Mouse (Mus musculus) hindbrain, embryonic 11.5 days (tissue): ENCODE results near the gene Adtrp. TPM values are rescaled to one million over a fixed set of nuclear protein-coding genes. Genes with fewer than 3 reads are reported as not detected.

Source experiments
- ATAC-seq: fragments of 200-750 bp; cut with Nextera tagmentation; 2 replicates; pipeline ENCODE4 v1.8.0; 2017; ENCODE audit warnings: mild to moderate bottlenecking, moderate TSS enrichment, moderate library complexity; ENCODE audit not compliant: low FRiP score
- DNase-seq: peaks from one replicate; pipeline ENCODE4 v3.0.0-alpha.2; 2015; ENCODE audit warnings: low spot score
- H3K27ac ChIP-seq: fragments of 300-500 bp; sonication (generic); 2 replicates; pipeline ENCODE4 v1.5.1; 2014; ENCODE audit warnings: mild to moderate bottlenecking, low read depth, low read length
- H3K27me3 ChIP-seq: fragments of 300-500 bp; sonication (generic); 2 replicates; pipeline ENCODE4 v1.6.1; 2014; ENCODE audit warnings: mild to moderate bottlenecking, low read length, moderate library complexity, mixed read lengths; ENCODE audit not compliant: control insufficient read depth, insufficient read depth
- H3K36me3 ChIP-seq: fragments of 300-500 bp; sonication (generic); 2 replicates; pipeline ENCODE4 v1.6.1; 2014; ENCODE audit warnings: mild to moderate bottlenecking, low read length, moderate library complexity, mixed read lengths; ENCODE audit not compliant: control insufficient read depth, insufficient read depth
- H3K4me1 ChIP-seq: fragments of 300-500 bp; sonication (generic); replicated peaks from 2 replicates; pipeline ENCODE4 v1.6.1; 2014; ENCODE audit warnings: low read length, mixed read lengths; ENCODE audit not compliant: control insufficient read depth, insufficient read depth
- H3K4me2 ChIP-seq: fragments of 300-500 bp; sonication (generic); replicated peaks from 2 replicates; pipeline ENCODE4 v1.6.1; 2014; ENCODE audit warnings: mild to moderate bottlenecking, low read depth, low read length
- H3K4me3 ChIP-seq: fragments of 300-500 bp; sonication (generic); 2 replicates; pipeline ENCODE4 v1.5.1; 2014; ENCODE audit warnings: low read depth, low read length
- H3K9ac ChIP-seq: fragments of 300-500 bp; sonication (generic); 2 replicates; pipeline ENCODE4 v1.6.1; 2014; ENCODE audit warnings: low read depth, low read length
- H3K9me3 ChIP-seq: fragments of 300-500 bp; sonication (generic); 2 replicates; pipeline ENCODE4 v1.6.1; 2016; ENCODE audit warnings: low read length; ENCODE audit not compliant: control insufficient read depth
- WGBS: fragments of 180-500 bp; shearing (Covaris S2); extraction: QIAGEN DNeasy Blood & Tissue Kit; methylation state at CpG from one replicate; pipeline ENCODE4 v1.1.7; 2014; 5-methylcytosine and 5-hydroxymethylcytosine counted together
- polyA plus RNA-seq: library from polyadenylated mRNA; unstranded; fragments of >200 nt; fragmentation: Nextera tagmentation; extraction: Ambion mirVana; gene quantifications from 2 replicates; pipeline ENCODE4 v1.2.1, GENCODE M21; 2014

The Adtrp gene
- polyA plus RNA-seq, 1 experiment from 2014 or later = not detected

DNA sequence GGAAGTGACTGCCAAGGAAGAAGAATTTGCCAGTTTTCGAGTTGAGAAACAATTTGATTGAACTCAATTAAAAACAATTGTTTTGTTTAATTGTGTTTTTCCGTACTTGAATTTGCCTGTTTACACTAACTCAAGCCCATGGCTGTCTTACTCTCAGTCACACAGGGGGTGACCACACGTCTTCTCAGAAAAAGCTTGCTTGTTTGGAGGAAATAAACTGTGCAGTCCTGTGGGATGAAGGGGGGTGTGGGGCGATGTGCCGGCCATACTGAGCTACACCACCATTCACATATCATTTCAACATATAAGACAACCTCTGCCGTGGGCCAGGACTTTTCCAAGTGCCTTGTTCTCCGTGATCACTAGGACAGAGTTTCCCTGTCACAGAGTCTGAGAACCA lies 25.2 kb upstream of the Adtrp start:
- 78% methylated on average over 7 of the region's 7 CpGs for WGBS
- Histone ChIP-seq H3K4me1 (no peaks in the 10 kb centered on the region), H3K9me3 (no peaks in the 10 kb centered on the region), H3K9ac (no peak overlapping the region), H3K36me3 (no peaks in the 10 kb centered on the region), H3K27ac (no peak overlapping the region), H3K4me2 (no peak overlapping the region), H3K27me3 (no peaks in the 10 kb centered on the region), H3K4me3 (no peak overlapping the region)
- ATAC-seq = no peak
- no peak for DNase-seq

- ATAC-seq (no peak), DNase-seq (no peak)
- WGBS = 55% methylated on average over 8 of the region's 8 CpGs
- H3K27ac ChIP-seq = no peak overlapping the region
- no peak overlapping the region for H3K9ac ChIP-seq
- no peak overlapping the region for H3K4me2 ChIP-seq
- H3K27me3 ChIP-seq = no peaks in the 10 kb centered on the region
- H3K9me3 ChIP-seq = no peaks in the 10 kb centered on the region
- H3K4me3 ChIP-seq = no peak overlapping the region
- no peaks in the 10 kb centered on the region for H3K36me3 ChIP-seq
- H3K4me1 ChIP-seq = no peaks in the 10 kb centered on the region
Observed at GRCm38 (mm10) chr13:41872161-41872562, 24.7 kb upstream of the Adtrp start.

DNA sequence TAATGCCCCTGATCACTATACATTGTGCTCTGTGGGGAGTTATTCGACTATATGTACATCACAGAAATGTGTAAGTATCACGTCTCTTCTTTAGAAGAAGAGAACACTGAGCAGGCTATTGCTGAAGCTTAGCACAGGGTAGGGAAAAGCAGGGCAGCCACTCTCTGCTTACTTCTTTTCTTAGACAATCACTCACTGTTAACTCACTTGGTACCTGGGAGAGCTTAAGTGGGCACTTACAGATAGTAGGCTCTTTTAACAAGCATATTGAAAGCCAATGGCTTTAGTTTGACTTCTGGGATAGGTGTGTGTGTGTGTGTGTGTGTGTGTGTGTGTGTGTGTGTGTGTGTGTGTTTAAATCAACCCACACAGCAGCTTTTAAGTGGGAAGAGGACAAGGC lies 20.0 kb upstream of the Adtrp start:
- no peak overlapping the region for H3K27ac ChIP-seq
- no peak overlapping the region for H3K9ac ChIP-seq
- DNase-seq = no peak
- no peaks in the 10 kb centered on the region for H3K27me3 ChIP-seq
- no peak overlapping the region for H3K4me3 ChIP-seq
- ATAC-seq = no peak
- WGBS = 93% methylated on average over 2 of the region's 2 CpGs
- H3K9me3 ChIP-seq = no peaks in the 10 kb centered on the region
- no peaks in the 10 kb centered on the region for H3K4me1 ChIP-seq
- no peak overlapping the region for H3K4me2 ChIP-seq
- no peaks in the 10 kb centered on the region for H3K36me3 ChIP-seq

DNA sequence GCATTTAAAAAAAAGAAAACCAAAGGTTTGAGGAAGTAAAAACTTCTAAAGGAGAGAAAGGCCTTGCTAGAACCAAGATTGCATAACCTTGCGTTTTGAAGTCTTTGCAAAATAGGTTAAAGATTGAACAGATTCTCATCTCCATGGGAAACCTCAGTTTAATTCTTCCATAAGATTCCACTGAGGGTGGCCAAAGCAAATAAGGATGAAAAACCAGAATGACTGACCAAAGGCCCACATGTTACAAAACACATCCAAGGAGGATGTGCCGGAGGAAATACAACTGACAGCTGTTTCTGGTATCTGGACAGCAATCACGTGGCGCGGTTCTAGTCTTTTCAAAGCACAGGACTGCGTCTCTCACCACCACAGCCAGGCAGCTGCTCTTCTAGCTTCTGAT lies 18.1 kb upstream of the Adtrp start:
- Histone ChIP-seq H3K4me2 (no peak overlapping the region), H3K36me3 (no peaks in the 10 kb centered on the region), H3K27ac (no peak overlapping the region), H3K9me3 (no peaks in the 10 kb centered on the region), H3K4me3 (no peak overlapping the region), H3K4me1 (no peaks in the 10 kb centered on the region), H3K9ac (no peak overlapping the region), H3K27me3 (no peaks in the 10 kb centered on the region)
- no peak for ATAC-seq
- DNase-seq = no peak
- WGBS = 83% methylated on average over 6 of the region's 6 CpGs

DNA sequence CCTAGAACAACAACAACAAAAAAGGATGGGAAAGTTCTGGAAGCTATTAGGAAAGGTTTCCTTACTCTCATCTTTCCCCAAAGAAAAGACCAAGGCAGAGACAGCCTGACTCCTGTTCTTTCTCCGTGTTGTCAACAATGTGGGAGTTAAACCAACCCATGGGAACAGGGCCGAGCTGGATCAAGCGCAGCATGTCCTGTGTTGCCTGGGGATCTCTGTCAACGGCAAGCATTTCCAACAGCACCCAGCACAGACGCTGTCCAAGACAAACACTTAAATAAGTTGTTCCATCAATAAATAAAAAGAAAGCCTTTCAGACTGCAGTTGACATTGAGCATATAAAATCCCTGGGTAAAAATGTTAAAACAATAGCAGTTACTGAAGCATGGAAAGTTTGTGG lies 17.6 kb upstream of the Adtrp start:
- no peak overlapping the region for H3K4me3 ChIP-seq

DNA sequence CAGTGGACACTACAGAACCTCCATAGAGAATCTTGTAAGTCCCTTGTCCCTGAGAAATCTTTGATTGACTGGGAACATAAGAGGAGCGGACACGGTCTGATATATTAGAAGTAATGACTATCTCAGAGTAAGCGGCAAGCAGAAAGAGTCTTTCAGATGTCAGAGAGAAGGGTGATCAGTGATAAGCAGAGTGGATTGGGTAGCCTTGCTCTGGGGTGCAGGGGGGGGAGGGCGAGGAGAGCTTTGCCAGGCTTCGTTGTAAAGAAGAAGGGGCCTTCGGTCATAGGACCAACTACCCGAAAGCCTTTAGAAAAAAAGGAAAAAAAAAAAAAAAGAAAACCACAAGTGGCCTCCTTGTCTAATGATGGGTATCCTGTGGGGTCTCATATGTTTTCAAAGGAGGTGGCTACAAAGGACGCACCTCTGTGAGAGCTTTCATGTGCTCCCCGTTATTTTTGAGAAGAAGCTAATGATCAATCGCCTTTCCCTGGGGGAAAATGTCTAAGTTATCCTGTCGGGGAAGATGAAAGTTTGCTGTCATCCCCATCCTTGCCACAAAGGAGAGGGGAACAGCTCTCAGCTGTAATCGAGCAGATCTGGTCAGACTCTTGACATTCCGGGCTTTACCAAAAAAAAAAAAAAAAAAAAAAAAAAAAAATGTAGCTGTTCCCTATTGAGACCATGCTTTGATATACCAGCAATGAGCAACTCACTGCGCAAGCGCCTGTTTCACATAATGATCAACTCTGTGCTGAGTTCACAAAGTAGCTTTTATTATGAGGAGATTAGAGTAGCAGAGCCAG lies 13.3 kb upstream of the Adtrp start:
- Histone ChIP-seq H3K4me2 (no peak overlapping the region), H3K9me3 (no peaks in the 10 kb centered on the region), H3K4me3 (no peak overlapping the region), H3K9ac (no peak overlapping the region), H3K4me1 (no peaks in the 10 kb centered on the region), H3K36me3 (no peaks in the 10 kb centered on the region), H3K27me3 (no peaks in the 10 kb centered on the region), H3K27ac (no peak overlapping the region)
- 88% methylated on average over 15 of the region's 15 CpGs for WGBS
- ATAC-seq (no peak), DNase-seq (no peak)

More for the DNA sequence above, 17.6 kb upstream of the Adtrp start:
- DNase-seq (no peak), ATAC-seq (no peak)
- Histone ChIP-seq H3K27me3 (no peaks in the 10 kb centered on the region), H3K27ac (no peak overlapping the region), H3K4me2 (no peak overlapping the region), H3K36me3 (no peaks in the 10 kb centered on the region), H3K9ac (no peak overlapping the region), H3K4me1 (no peaks in the 10 kb centered on the region), H3K9me3 (no peaks in the 10 kb centered on the region)
- 69% methylated on average over 5 of the region's 5 CpGs for WGBS

DNA sequence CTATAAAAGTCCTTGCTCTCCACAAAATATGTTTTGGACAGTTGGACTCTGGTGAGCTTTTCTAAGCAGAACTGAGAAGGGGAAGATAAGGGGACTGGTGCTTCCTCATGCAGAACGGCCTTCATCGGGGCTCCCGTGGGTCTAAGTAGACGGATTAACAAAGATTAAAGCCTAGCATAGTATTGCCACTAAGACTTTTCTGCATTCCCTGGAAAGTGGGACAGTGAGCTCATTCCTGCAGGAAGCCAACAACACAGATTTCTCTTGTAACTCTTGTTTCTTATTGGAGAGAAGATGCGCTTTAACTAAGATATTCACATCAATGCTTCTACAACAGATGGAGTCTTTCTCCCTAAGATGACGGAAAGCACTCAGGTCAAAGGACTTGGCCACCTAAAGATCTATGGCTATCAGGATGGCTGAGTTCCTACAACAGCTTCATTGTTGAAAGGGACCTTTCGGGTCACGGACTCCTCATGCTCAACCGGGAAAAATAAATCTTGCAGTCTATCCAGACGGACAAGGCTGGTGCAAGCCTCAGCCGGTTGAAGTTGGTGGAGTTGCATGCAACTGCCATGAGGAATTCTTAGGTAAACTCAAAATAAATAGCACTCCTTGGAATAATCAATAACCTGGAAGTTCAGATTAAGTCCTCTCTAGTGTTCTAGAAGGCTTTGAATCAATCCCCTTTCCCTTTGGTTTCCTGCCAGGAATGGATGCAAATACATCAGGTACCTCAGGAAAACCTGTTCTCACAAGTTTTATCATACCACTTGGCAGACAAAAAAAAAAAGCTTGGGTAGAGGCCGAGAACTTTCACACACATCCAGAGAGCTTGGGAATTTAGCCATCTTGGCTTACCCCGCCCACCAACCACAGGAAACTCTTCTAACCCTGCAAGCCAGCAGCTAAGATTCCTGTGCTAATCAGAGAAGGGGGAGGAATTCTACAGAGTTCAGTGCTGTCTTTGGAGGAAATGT lies 8.0 kb upstream of the Adtrp start:
- Histone ChIP-seq H3K27ac (no peak overlapping the region), H3K4me2 (no peak overlapping the region), H3K9ac (no peak overlapping the region), H3K4me3 (no peak overlapping the region), H3K36me3 (no peaks in the 10 kb centered on the region), H3K9me3 (no peaks in the 10 kb centered on the region), H3K27me3 (no peaks in the 10 kb centered on the region), H3K4me1 (no peaks in the 10 kb centered on the region)
- no peak for DNase-seq
- WGBS = 68% methylated on average over 13 of the region's 13 CpGs
- no peak for ATAC-seq

GRCm38 (mm10) chr13:41850727-41851378 lies 3.4 kb upstream of the Adtrp start:
- H3K9ac ChIP-seq = no peak overlapping the region
- H3K9me3 ChIP-seq = no peaks in the 10 kb centered on the region
- WGBS = 65% methylated on average over 3 of the region's 3 CpGs
- H3K36me3 ChIP-seq = no peaks in the 10 kb centered on the region
- DNase-seq = no peak
- no peaks in the 10 kb centered on the region for H3K4me1 ChIP-seq
- no peak for ATAC-seq
- H3K27ac ChIP-seq = no peak overlapping the region
- H3K4me2 ChIP-seq = no peak overlapping the region
- H3K4me3 ChIP-seq = no peak overlapping the region
- H3K27me3 ChIP-seq = no peaks in the 10 kb centered on the region
